ENCODE assay signal across 8 mouse cellular contexts in the genomic region with DNA sequence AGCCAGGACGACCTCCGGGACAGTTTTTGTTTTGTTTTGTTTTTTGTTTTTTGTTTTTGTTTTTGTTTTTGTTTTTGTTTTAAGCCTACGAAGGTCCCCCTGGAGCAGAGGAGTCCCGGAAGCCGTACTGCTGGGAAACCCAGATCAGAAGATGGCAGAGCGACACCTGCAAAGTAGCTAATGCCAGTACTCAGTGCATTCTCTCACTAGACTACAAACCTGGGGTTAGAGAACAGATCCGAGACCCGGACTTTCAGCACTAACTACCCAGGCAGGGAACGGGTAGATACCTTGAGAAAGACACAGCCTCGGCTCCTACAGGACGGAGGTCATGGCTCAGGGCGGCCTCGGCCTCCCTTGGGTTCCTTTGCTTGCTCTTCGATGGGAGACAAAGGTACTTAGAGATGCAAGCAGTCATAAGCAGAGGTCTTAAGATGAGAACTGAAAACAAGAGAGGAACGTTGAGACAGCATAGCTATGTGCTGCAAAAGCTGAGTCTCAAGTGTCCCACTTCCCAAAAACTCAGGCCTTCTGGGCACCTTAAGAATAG. TPM values are rescaled to one million over a fixed set of nuclear protein-coding genes. Genes with fewer than 3 reads are reported as not detected.
DNase-seq lines count a peak whose midpoint lies in the region; ATAC-seq lines count a peak whose summit lies in the region.

No protein-coding gene starts in this region.

- ATAC-seq in CD4-positive, CD25-positive, alpha-beta regulatory T cell, adult 4 months, result peak; percentile 4
- peak; percentile 11; the same call in 1 of the 2 replicates for ATAC-seq in forebrain, embryonic 14.5 days
- ATAC-seq in liver, embryonic 13.5 days (ENCODE audit: low read depth), result no peak

- peaks cover 53% of the 10 kb centered on the region for H3K27me3 ChIP-seq in heart, embryonic 10.5 days (ENCODE audit: insufficient read depth, poor library complexity, severe bottlenecking)
- peaks cover 15% of the 10 kb centered on the region for H3K27me3 ChIP-seq in forebrain, embryonic 14.5 days (replicated peaks; ENCODE audit: control insufficient read depth, insufficient read depth, low read length)
- peaks cover 65% of the 10 kb centered on the region for H3K27me3 ChIP-seq in liver, embryonic 13.5 days

- DNase-seq in heart, embryonic 10.5 days (ENCODE audit: low spot score), result no peak
- DNase-seq in heart, postnatal 4 days, result no peak
- DNase-seq in forebrain, embryonic 14.5 days (ENCODE audit: low spot score), result no peak
- no peak for DNase-seq in liver, embryonic 13.5 days
- no peak for DNase-seq in urinary bladder, adult 2 months (ENCODE audit: low spot score)
- no peak for DNase-seq in spleen, adult 12 weeks (ENCODE audit: low spot score)
- DNase-seq in kidney, adult 18-20 months, result no peak

- H3K4me2 ChIP-seq in forebrain, embryonic 14.5 days (ENCODE audit: low read length), result peak overlapping the region; percentile 100
- peak overlapping the region; percentile 84 for H3K4me2 ChIP-seq in liver, embryonic 13.5 days

- H3K27ac ChIP-seq in heart, embryonic 10.5 days, result no peak overlapping the region
- H3K27ac ChIP-seq in forebrain, embryonic 14.5 days (ENCODE audit: low read depth, low read length), result no peak overlapping the region
- H3K27ac ChIP-seq in liver, embryonic 13.5 days, result no peak overlapping the region

- no peaks in the 10 kb centered on the region for H3K36me3 ChIP-seq in heart, embryonic 10.5 days
- H3K36me3 ChIP-seq in forebrain, embryonic 14.5 days (ENCODE audit: control insufficient read depth, insufficient read depth, low read length), result no peaks in the 10 kb centered on the region
- H3K36me3 ChIP-seq in liver, embryonic 13.5 days, result no peaks in the 10 kb centered on the region

- peak overlapping the region; percentile 42; the same call in 1 of the 2 replicates for H3K9ac ChIP-seq in forebrain, embryonic 14.5 days (ENCODE audit: low read length)
- no peak overlapping the region for H3K9ac ChIP-seq in liver, embryonic 13.5 days

- 17% methylated on average over 15 of the region's 15 CpGs for WGBS in heart, embryonic 10.5 days
- 14% methylated on average over 15 of the region's 15 CpGs for WGBS in forebrain, embryonic 14.5 days
- WGBS in liver, embryonic 13.5 days (ENCODE audit: insufficient replicate concordance), result 27% methylated on average over 15 of the region's 15 CpGs

- H3K4me1 ChIP-seq in heart, embryonic 10.5 days, result peaks cover 28% of the 10 kb centered on the region
- peaks cover 18% of the 10 kb centered on the region for H3K4me1 ChIP-seq in forebrain, embryonic 14.5 days (ENCODE audit: control insufficient read depth, insufficient read depth, low read length)
- peaks cover 20% of the 10 kb centered on the region for H3K4me1 ChIP-seq in liver, embryonic 13.5 days (replicated peaks)

- H3K9me3 ChIP-seq in heart, embryonic 10.5 days, result no peaks in the 10 kb centered on the region
- H3K9me3 ChIP-seq in forebrain, embryonic 14.5 days (replicated peaks; ENCODE audit: control insufficient read depth, low read length), result no peaks in the 10 kb centered on the region
- H3K9me3 ChIP-seq in liver, embryonic 13.5 days (replicated peaks), result no peaks in the 10 kb centered on the region

- H3K4me3 ChIP-seq in heart, embryonic 10.5 days, result peak overlapping the region; percentile 72
- H3K4me3 ChIP-seq in forebrain, embryonic 14.5 days (ENCODE audit: low read depth, low read length), result peak overlapping the region; percentile 50
- H3K4me3 ChIP-seq in liver, embryonic 13.5 days (replicated peaks), result no peak overlapping the region; the same call in 1 of the 2 replicates

RNA-seq across cellular contexts. Expression of gene 1110004F10Rik, which starts 1.3 kb away (rescaled TPM):
- 208 and 252 TPM in 2 replicates for polyA plus RNA-seq in heart, embryonic 10.5 days (2016; fragmentation: Nextera tagmentation; extraction: Ambion mirVana)
- total RNA-seq in heart, postnatal 4 days (2021), result 10 to 100 TPM; 80.6 to 84.0 TPM
- 100 to 1,000 TPM; 212 to 215 TPM for polyA plus RNA-seq in CD4-positive, CD25-positive, alpha-beta regulatory T cell, adult 4 months (2017; shearing (Covaris generic))
- 425 and 434 TPM in 2 replicates for polyA plus RNA-seq in forebrain, embryonic 14.5 days (2014; fragmentation: Nextera tagmentation; extraction: Ambion mirVana)
- polyA plus RNA-seq in liver, embryonic 13.5 days (2015; fragmentation: Nextera tagmentation; extraction: Ambion mirVana), result 144 and 162 TPM in 2 replicates
- 100 and 101 TPM in 2 replicates for polyA plus RNA-seq in urinary bladder, adult 2 months (2012; rRNA removed)

RNA-seq across cellular contexts. Expression of gene Sox6, which starts 1.9 kb away (rescaled TPM):
- 30.9 and 32.7 TPM in 2 replicates for polyA plus RNA-seq in heart, embryonic 10.5 days (2016; fragmentation: Nextera tagmentation; extraction: Ambion mirVana)
- 10 to 100 TPM; 33.5 to 46.9 TPM for total RNA-seq in heart, postnatal 4 days (2021)
- not detected for polyA plus RNA-seq in CD4-positive, CD25-positive, alpha-beta regulatory T cell, adult 4 months (2017; shearing (Covaris generic))
- 78.4 and 84.9 TPM in 2 replicates for polyA plus RNA-seq in forebrain, embryonic 14.5 days (2014; fragmentation: Nextera tagmentation; extraction: Ambion mirVana)
- polyA plus RNA-seq in liver, embryonic 13.5 days (2015; fragmentation: Nextera tagmentation; extraction: Ambion mirVana), result 62.9 and 71.9 TPM in 2 replicates
- 3.5 and 3.8 TPM in 2 replicates for polyA plus RNA-seq in urinary bladder, adult 2 months (2012; rRNA removed)

RNA-seq across cellular contexts. Expression of gene Gm4353, which starts 43.9 kb away (rescaled TPM):
- 0.55 and 0.85 TPM in 2 replicates for polyA plus RNA-seq in heart, embryonic 10.5 days (2016; fragmentation: Nextera tagmentation; extraction: Ambion mirVana)
- 1 to 10 TPM; 1.3 to 2.1 TPM for total RNA-seq in heart, postnatal 4 days (2021)
- polyA plus RNA-seq in CD4-positive, CD25-positive, alpha-beta regulatory T cell, adult 4 months (2017; shearing (Covaris generic)), result 1 to 10 TPM in 1 of 2 experiments, under 1 TPM in 1; 0.87 to 1.9 TPM
- polyA plus RNA-seq in forebrain, embryonic 14.5 days (2014; fragmentation: Nextera tagmentation; extraction: Ambion mirVana), result 0.96 and 1.4 TPM in 2 replicates
- 0.62 and 1.3 TPM in 2 replicates for polyA plus RNA-seq in liver, embryonic 13.5 days (2015; fragmentation: Nextera tagmentation; extraction: Ambion mirVana)
- polyA plus RNA-seq in urinary bladder, adult 2 months (2012; rRNA removed), result 1.0 and 1.3 TPM in 2 replicates
